Mouse (Mus musculus): ENCODE measurements around the gene Hist2h2ab. TPM values are rescaled to one million over a fixed set of nuclear protein-coding genes. Genes with fewer than 3 reads are reported as not detected.
"Not testable (repeated sequence)": the region's sequence is repeated elsewhere in the genome, so short reads cannot be mapped to it uniquely, and the experiment has no call there.

Hist2h2ab gene
- polyA plus RNA-seq, 1 experiment from 2014 or later, result 1.4 TPM

GRCm38 (mm10) chr3:96199731-96200130, 19.9 kb upstream of the Hist2h2ab start:
- Histone ChIP-seq H3K4me3 (no peak overlapping the region), H3K9ac (no peak overlapping the region), H3K27ac (no peak overlapping the region), H3K4me2 (no peak overlapping the region), H3K27me3 (no peaks in the 10 kb centered on the region), H3K9me3 (no peaks in the 10 kb centered on the region), H3K36me3 (no peaks in the 10 kb centered on the region), H3K4me1 (peaks cover 13% of the 10 kb centered on the region)
- WGBS, result 30% methylated on average over 2 of the region's 2 CpGs
- ATAC-seq (ENCODE audit: borderline replicate concordance, extremely low read depth, low FRiP score, low TSS enrichment), result no peak

GRCm38 (mm10) chr3:96207819-96208218, 11.8 kb upstream of the Hist2h2ab start:
- Histone ChIP-seq H3K36me3 (no peaks in the 10 kb centered on the region), H3K4me2 (no peak overlapping the region), H3K9ac (no peak overlapping the region), H3K27ac (no peak overlapping the region), H3K27me3 (no peaks in the 10 kb centered on the region), H3K9me3 (no peaks in the 10 kb centered on the region), H3K4me1 (no peaks in the 10 kb centered on the region), H3K4me3 (no peak overlapping the region)
- 68% methylated on average over 3 of the region's 3 CpGs for WGBS
- ATAC-seq (ENCODE audit: borderline replicate concordance, extremely low read depth, low FRiP score, low TSS enrichment), result no peak

GRCm38 (mm10) chr3:96209242-96209641, 10.4 kb upstream of the Hist2h2ab start:
- no peak overlapping the region for H3K4me3 ChIP-seq
- WGBS, result 23% methylated on average over 15 of the region's 15 CpGs
- no peak overlapping the region for H3K4me2 ChIP-seq
- H3K27ac ChIP-seq, result no peak overlapping the region
- no peaks in the 10 kb centered on the region for H3K4me1 ChIP-seq
- no peaks in the 10 kb centered on the region for H3K27me3 ChIP-seq
- H3K36me3 ChIP-seq, result no peaks in the 10 kb centered on the region
- H3K9me3 ChIP-seq, result no peaks in the 10 kb centered on the region
- ATAC-seq (ENCODE audit: borderline replicate concordance, extremely low read depth, low FRiP score, low TSS enrichment), result no peak
- H3K9ac ChIP-seq, result no peak overlapping the region

- ATAC-seq (ENCODE audit: borderline replicate concordance, extremely low read depth, low FRiP score, low TSS enrichment), result peak; percentile 13; the same call in 1 of the 2 replicates
- no peaks in the 10 kb centered on the region for H3K36me3 ChIP-seq
- H3K27me3 ChIP-seq, result no peaks in the 10 kb centered on the region
- WGBS, result under 1% methylated on average over 12 of the region's 12 CpGs
- peak overlapping the region; percentile 46 for H3K9ac ChIP-seq
- H3K4me3 ChIP-seq, result peak overlapping the region; percentile 55
- peak overlapping the region; percentile 97 for H3K27ac ChIP-seq
- H3K9me3 ChIP-seq, result no peaks in the 10 kb centered on the region
- H3K4me2 ChIP-seq, result peak overlapping the region; percentile 89
- peaks cover 27% of the 10 kb centered on the region for H3K4me1 ChIP-seq
Observed at GRCm38 (mm10) chr3:96219191-96219641, 449 bp upstream of the Hist2h2ab start.

GRCm38 (mm10) chr3:96220131-96220764, 583 bp downstream of the Hist2h2ab start:
- H3K27me3 ChIP-seq; H3K36me3 ChIP-seq; ATAC-seq (ENCODE audit: borderline replicate concordance, extremely low read depth, low FRiP score, low TSS enrichment); H3K9me3 ChIP-seq: not testable (repeated sequence)
- under 1% methylated on average over 44 of the region's 47 CpGs for WGBS
- H3K4me2 ChIP-seq, result peak overlapping the region; percentile 89
- peaks cover 27% of the 10 kb centered on the region for H3K4me1 ChIP-seq
- H3K27ac ChIP-seq, result peak overlapping the region; percentile 97
- H3K9ac ChIP-seq, result peak overlapping the region; percentile 90
- peak overlapping the region; percentile 55 for H3K4me3 ChIP-seq

GRCm38 (mm10) chr3:96220765-96221639, 1.3 kb downstream of the Hist2h2ab start, which contains the start of the genes Hist2h2ac and Hist2h2be:
Gene Hist2h2ac (minus strand): TSS chr3:96220880.
Gene Hist2h2be (plus strand): TSS chr3:96221119.
- Histone ChIP-seq H3K36me3 (no peaks in the 10 kb centered on the region), H3K27ac (peak within 1 kb of the TSS; percentile 97), H3K9ac (peak within 1 kb of the TSS; percentile 90), H3K9me3 (no peaks in the 10 kb centered on the region), H3K4me1 (peaks cover 27% of the 10 kb centered on the region), H3K4me2 (peak within 1 kb of the TSS; percentile 89), H3K4me3 (peak within 1 kb of the TSS; percentile 55), H3K27me3 (no peaks in the 10 kb centered on the region)
- WGBS, result under 1% methylated on average over 43 of the region's 43 CpGs
- ATAC-seq (ENCODE audit: borderline replicate concordance, extremely low read depth, low FRiP score, low TSS enrichment), result peak; percentile 93

GRCm38 (mm10) chr3:96221640-96222038, 2.0 kb downstream of the Hist2h2ab start:
- Histone ChIP-seq H3K4me3 (peak overlapping the region; percentile 55), H3K4me2 (peak overlapping the region; percentile 89), H3K27me3 (no peaks in the 10 kb centered on the region), H3K9ac (peak overlapping the region; percentile 55), H3K9me3 (no peaks in the 10 kb centered on the region), H3K36me3 (no peaks in the 10 kb centered on the region), H3K27ac (peak overlapping the region; percentile 97), H3K4me1 (peaks cover 27% of the 10 kb centered on the region)
- WGBS, result 19% methylated on average over 9 of the region's 9 CpGs
- no peak for ATAC-seq (ENCODE audit: borderline replicate concordance, extremely low read depth, low FRiP score, low TSS enrichment)

GRCm38 (mm10) chr3:96222774-96223173, 3.1 kb downstream of the Hist2h2ab start:
- peaks cover 37% of the 10 kb centered on the region for H3K4me1 ChIP-seq
- no peaks in the 10 kb centered on the region for H3K36me3 ChIP-seq
- H3K27ac ChIP-seq, result no peak overlapping the region
- H3K4me2 ChIP-seq, result peak overlapping the region; percentile 89
- no peaks in the 10 kb centered on the region for H3K9me3 ChIP-seq
- ATAC-seq (ENCODE audit: borderline replicate concordance, extremely low read depth, low FRiP score, low TSS enrichment), result no peak
- H3K4me3 ChIP-seq, result no peak overlapping the region
- H3K27me3 ChIP-seq, result no peaks in the 10 kb centered on the region
- WGBS, result 91% methylated on average over 4 of the region's 4 CpGs
- no peak overlapping the region for H3K9ac ChIP-seq

GRCm38 (mm10) chr3:96225421-96225820, 5.8 kb downstream of the Hist2h2ab start:
- Histone ChIP-seq H3K9ac (no peak overlapping the region), H3K4me2 (no peak overlapping the region), H3K9me3 (no peaks in the 10 kb centered on the region), H3K4me1 (peaks cover 28% of the 10 kb centered on the region), H3K36me3 (no peaks in the 10 kb centered on the region), H3K4me3 (no peak overlapping the region), H3K27ac (no peak overlapping the region), H3K27me3 (no peaks in the 10 kb centered on the region)
- WGBS, result 46% methylated on average over 2 of the region's 2 CpGs
- ATAC-seq (ENCODE audit: borderline replicate concordance, extremely low read depth, low FRiP score, low TSS enrichment), result no peak

- 0 out of 2 replicates have a peak, but pooled peaks have one; percentile 21 for ATAC-seq (ENCODE audit: borderline replicate concordance, extremely low read depth, low FRiP score, low TSS enrichment)
- WGBS, result 46% methylated on average over 8 of the region's 8 CpGs
- no peak overlapping the region for H3K9ac ChIP-seq
Observed at GRCm38 (mm10) chr3:96226695-96227648, 7.3 kb downstream of the Hist2h2ab start.

GRCm38 (mm10) chr3:96228828-96229227, 9.2 kb downstream of the Hist2h2ab start:
- Histone ChIP-seq H3K36me3 (no peaks in the 10 kb centered on the region), H3K4me3 (no peak overlapping the region), H3K9me3 (no peaks in the 10 kb centered on the region), H3K4me2 (no peak overlapping the region), H3K27ac (no peak overlapping the region), H3K27me3 (no peaks in the 10 kb centered on the region), H3K9ac (no peak overlapping the region), H3K4me1 (peaks cover 16% of the 10 kb centered on the region; the same call in 1 of the 2 replicates)
- 49% methylated on average over 2 of the region's 2 CpGs for WGBS
- ATAC-seq (ENCODE audit: borderline replicate concordance, extremely low read depth, low FRiP score, low TSS enrichment), result no peak

More at GRCm38 (mm10) chr3:96226695-96227648, 7.3 kb downstream of the Hist2h2ab start:
- Histone ChIP-seq H3K27me3 (no peaks in the 10 kb centered on the region), H3K4me3 (no peak overlapping the region), H3K36me3 (no peaks in the 10 kb centered on the region), H3K4me2 (no peak overlapping the region), H3K27ac (no peak overlapping the region), H3K9me3 (no peaks in the 10 kb centered on the region), H3K4me1 (peaks cover 26% of the 10 kb centered on the region)

Data from lung, embryonic 15.5 days (tissue).